Mouse (Mus musculus) frontal cortex, adult (tissue): Measurements from ENCODE around the gene Mfng.

Source experiments
- ATAC-seq: cut with Nextera tagmentation; 2 replicates; pipeline ENCODE4 v1.9.2; 2017; ENCODE audit warnings: mild to moderate bottlenecking, moderate library complexity, mixed read lengths; ENCODE audit not compliant: low TSS enrichment

Gene Mfng

DNA sequence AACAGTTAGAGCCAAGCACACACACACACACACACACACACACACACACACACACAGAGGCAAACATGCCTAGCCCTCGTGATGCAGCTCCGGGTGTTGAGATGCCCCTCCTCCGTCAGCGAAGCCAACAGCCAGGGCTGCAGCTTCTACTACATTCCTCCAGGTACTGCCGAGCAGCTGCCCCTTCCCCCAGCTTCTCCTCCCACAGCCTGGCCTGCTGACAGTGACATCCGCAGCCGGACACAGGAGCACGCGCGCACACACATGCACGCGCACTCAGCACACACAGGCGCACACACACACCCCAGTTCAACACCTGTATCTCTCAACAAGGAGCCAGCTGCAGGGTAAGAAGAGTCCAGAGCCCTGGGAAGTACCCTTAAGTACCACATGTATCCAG, 56.3 kb downstream of the Mfng start:
- no peak for ATAC-seq

DNA sequence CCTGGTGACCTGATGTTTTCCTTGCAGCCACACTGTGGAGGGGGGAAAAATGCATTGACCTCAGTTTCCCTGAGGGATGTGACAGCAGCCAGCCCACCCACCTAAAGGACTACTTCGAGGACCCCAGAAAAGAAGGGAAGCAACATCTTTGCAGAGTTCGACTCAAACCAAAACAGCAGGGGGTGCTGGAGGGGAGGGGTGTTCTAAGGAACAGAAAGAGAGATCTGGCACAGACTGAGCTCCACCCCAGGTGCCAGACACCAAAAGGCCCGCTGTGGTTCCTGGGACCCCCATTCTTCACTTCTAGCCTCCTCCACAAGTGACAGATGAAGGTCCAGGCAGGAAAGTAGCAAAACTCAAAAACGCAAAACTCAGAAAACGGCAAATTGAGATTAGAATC, 57.4 kb downstream of the Mfng start:
- ATAC-seq = no peak

DNA sequence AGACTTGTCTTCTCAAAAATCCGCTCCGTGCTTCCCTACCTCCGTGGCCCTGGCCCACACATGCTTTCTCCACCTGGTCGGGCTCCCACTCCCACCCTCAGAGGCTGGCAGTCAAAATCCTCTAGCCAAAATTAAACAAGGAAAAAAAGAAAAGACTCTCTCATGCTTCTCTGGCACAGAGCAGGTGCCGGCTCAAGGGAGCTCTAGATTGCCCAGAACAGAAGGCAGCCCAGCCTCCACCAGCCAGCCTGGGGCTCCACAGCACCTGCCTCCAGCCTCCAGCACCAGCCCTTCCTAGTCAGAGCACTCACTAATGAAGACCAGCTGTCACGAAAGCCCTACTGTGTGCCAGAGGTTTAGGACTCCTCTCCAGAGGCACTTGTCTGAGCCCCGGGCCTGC, 59.5 kb downstream of the Mfng start:
- ATAC-seq = 0 out of 2 replicates have a peak, but pooled peaks have one; percentile 13

DNA sequence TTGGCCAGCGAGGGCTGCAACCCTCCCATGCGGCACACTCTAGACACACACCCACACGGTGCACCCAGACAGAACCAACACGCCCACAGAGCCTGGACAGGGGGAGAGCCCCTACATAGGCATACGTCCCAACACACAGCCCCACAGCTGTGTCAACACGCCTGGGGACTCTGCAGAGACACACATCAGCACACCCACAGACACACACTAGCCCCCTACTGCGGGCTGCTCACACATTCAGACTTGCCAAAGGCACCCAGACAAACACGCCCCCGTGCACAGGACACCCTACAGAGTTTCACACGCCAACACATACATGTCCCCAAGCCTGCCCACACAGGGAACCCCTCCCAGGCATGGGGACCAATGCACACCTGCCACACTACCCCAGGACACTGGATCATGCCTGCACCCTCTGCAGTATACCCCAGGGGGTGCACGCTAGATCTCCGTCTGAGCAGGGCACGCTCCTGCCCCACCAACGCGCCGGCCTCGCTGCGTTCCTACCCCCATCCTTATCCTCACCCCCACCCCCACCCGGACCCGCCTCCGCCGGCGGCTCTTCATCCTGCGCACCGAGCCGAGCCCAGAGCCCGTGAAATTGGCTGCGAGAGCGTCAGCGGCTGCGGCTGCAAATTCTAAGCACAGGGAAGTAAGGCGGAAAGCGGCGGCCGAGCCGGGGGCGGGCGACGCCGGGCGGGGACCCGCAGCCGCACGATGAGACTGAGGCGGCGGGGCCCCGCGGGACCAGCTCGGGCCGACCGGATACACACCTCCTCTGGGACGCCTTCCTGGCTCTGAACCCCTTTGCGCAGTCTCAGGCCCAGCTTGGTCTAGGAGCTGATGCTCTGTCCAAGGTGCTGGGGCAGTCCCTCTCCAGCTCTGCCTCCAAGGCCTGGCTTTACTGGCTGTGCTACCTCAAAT, 60.7 kb downstream of the Mfng start:
- ATAC-seq = peak; percentile 28

DNA sequence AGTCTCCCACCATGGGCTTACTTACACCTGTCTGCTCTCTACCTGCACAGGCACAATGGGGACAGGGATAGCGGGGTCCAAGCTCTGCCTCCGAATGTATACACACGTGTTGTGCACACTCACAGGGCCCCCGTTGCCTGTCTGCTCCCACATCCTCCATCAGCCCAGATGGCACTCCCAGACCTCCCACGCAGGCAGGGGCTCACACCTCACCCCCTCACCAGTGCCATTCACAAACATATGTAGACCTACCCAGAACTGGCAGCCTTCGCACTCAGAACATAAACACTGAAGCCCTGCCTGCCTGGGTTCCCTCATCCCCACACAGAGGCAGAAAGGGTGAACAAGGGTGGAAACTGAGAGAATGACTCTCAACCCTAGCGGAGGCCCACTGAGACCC, 61.3 kb downstream of the Mfng start:
- ATAC-seq = peak; percentile 21

DNA sequence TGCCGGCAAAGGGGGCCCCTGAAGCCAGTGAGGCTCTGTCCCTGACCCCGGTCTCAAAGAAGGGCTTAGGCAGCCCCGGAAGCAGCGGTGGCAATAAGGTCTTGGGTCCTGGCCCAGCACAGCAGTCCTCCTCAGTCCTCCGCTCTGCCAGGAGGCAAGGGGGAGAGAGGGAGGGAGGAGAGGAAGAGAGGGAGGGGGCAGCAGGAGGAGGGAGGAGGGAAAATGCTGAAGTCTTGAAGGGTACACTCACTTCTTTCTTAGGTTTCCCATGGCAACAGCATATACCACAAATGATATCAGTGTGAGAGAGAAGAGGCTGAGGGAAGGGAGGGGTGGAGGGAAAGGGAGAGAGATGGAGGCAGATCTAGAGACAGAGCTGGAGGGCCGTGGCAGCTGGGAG, 62.6 kb downstream of the Mfng start:
- peak; percentile 42 for ATAC-seq

DNA sequence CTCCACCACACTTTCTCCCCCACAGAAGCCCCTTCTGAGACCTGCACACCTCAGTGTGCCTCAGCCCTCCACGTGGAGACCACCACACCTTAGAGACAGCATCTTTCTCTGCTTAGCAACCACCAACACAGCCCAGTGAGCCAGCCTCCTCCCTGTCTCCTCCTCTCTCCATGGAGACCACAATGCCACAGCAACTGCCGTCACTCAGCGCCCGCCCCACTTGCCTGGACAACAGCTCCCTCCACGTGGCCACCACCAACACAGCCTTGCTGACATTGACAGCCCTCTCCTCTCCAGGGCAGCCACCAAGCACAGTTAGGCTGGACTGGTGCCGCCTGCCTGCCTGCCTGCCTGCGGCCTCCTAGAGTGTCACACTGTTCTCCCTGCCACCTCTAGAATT, 63.5 kb downstream of the Mfng start:
- peak; percentile 38 for ATAC-seq

DNA sequence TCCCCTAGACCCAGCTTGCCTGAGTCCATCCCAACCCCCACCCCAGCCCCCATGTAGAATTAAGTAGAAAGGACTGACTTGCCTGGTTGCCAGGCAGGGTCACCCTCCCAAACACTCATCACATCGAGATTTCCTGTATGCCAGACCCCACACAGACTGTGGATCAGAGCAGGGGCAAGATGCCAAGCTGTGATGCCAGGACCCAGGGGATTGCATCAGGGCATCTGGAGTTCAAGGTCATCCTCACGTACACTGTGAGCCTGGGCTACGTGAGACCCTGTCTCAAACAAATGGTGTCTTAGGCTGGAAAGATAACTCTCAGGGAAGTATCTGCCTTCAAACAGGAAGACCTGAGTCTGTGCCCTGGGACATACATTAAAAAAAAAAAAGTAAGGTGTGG, 66.6 kb downstream of the Mfng start:
- no peak for ATAC-seq
